Mouse (Mus musculus): Measurements from ENCODE around the gene Adgrl4.

The Adgrl4 gene

GRCm38 (mm10) chr3:151437693-151438092 lies at the start of gene Adgrl4:
TSS of gene Adgrl4 (plus strand) at chr3:151437887.
- peak; percentile 57 for DNase-seq

GRCm38 (mm10) chr3:151390912-151391311 lies 46.8 kb upstream of the Adgrl4 start:
- DNase-seq: no peak

GRCm38 (mm10) chr3:151392891-151393290 lies 44.8 kb upstream of the Adgrl4 start:
- DNase-seq: no peak

GRCm38 (mm10) chr3:151393330-151393729 lies 44.4 kb upstream of the Adgrl4 start:
- no peak for DNase-seq

GRCm38 (mm10) chr3:151399270-151399669 lies 38.4 kb upstream of the Adgrl4 start:
- no peak for DNase-seq

GRCm38 (mm10) chr3:151411031-151411430 lies 26.7 kb upstream of the Adgrl4 start:
- no peak for DNase-seq

GRCm38 (mm10) chr3:151411488-151411887 lies 26.2 kb upstream of the Adgrl4 start:
- DNase-seq: no peak

- DNase-seq: no peak
These were observed 20.8 kb upstream of the Adgrl4 start for GRCm38 (mm10) chr3:151416931-151417330.

GRCm38 (mm10) chr3:151417688-151418572 lies 19.8 kb upstream of the Adgrl4 start:
- no peak for DNase-seq

GRCm38 (mm10) chr3:151424326-151425207 lies 13.1 kb upstream of the Adgrl4 start:
- DNase-seq: peak; percentile 18

- no peak for DNase-seq
These were observed 7.6 kb upstream of the Adgrl4 start for GRCm38 (mm10) chr3:151430106-151430505.

- no peak for DNase-seq
These were observed 6.2 kb upstream of the Adgrl4 start for GRCm38 (mm10) chr3:151431507-151431906.

- no peak for DNase-seq
These were observed 677 bp downstream of the Adgrl4 start for GRCm38 (mm10) chr3:151438364-151438763.

GRCm38 (mm10) chr3:151439976-151440375 lies 2.3 kb downstream of the Adgrl4 start:
- DNase-seq: no peak

- DNase-seq: no peak
These were observed 4.3 kb downstream of the Adgrl4 start for GRCm38 (mm10) chr3:151442026-151442425.

- DNase-seq: peak; percentile 11
These were observed 5.8 kb downstream of the Adgrl4 start for GRCm38 (mm10) chr3:151443486-151443885.

- DNase-seq: no peak
These were observed 6.6 kb downstream of the Adgrl4 start for GRCm38 (mm10) chr3:151444284-151444683.

- DNase-seq: no peak
These were observed 8.2 kb downstream of the Adgrl4 start for GRCm38 (mm10) chr3:151445936-151446335.

GRCm38 (mm10) chr3:151454985-151455701 lies 17.5 kb downstream of the Adgrl4 start:
- no peak for DNase-seq

- DNase-seq: no peak
These were observed 21.9 kb downstream of the Adgrl4 start for GRCm38 (mm10) chr3:151459430-151460190.

- DNase-seq: no peak
These were observed 27.5 kb downstream of the Adgrl4 start for GRCm38 (mm10) chr3:151465215-151465614.

GRCm38 (mm10) chr3:151488853-151489252 lies 51.2 kb downstream of the Adgrl4 start:
- DNase-seq: no peak

Measured in kidney, adult 18-20 months (tissue).